Mouse (Mus musculus) hindbrain, embryonic 12.5 days (tissue): ENCODE measurements around the gene Zfp738. TPM values are rescaled to one million over a fixed set of nuclear protein-coding genes. Genes with fewer than 3 reads are reported as not detected.
A peak's percentile ranks its signal among the peaks of the same experiment; 100 is the strongest.
"Not testable (repeated sequence)": the region's sequence is repeated elsewhere in the genome, so short reads cannot be mapped to it uniquely, and the experiment has no call there.

ENCODE experiments used
- ATAC-seq: fragments of 200-750 bp; cut with Nextera tagmentation; 2 replicates; pipeline ENCODE4 v1.8.0; 2017; ENCODE audit warnings: moderate TSS enrichment; ENCODE audit not compliant: low FRiP score
- H3K27ac ChIP-seq: fragments of 300-500 bp; sonication (generic); 2 replicates; pipeline ENCODE4 v1.5.1; 2016; ENCODE audit warnings: mild to moderate bottlenecking
- H3K27me3 ChIP-seq: fragments of 300-500 bp; sonication (generic); 2 replicates; pipeline ENCODE4 v1.6.1; 2016; ENCODE audit warnings: mild to moderate bottlenecking
- H3K36me3 ChIP-seq: fragments of 300-500 bp; sonication (generic); 2 replicates; pipeline ENCODE4 v1.6.1; 2016; ENCODE audit warnings: mild to moderate bottlenecking
- H3K4me1 ChIP-seq: fragments of 300-500 bp; sonication (generic); 2 replicates; pipeline ENCODE4 v1.6.1; 2016
- H3K4me2 ChIP-seq: fragments of 300-500 bp; sonication (generic); replicated peaks from 2 replicates; pipeline ENCODE4 v1.6.1; 2016; ENCODE audit warnings: mild to moderate bottlenecking
- H3K4me3 ChIP-seq: fragments of 300-500 bp; sonication (generic); 2 replicates; pipeline ENCODE4 v1.5.1; 2016; ENCODE audit warnings: mild to moderate bottlenecking
- H3K9ac ChIP-seq: fragments of 300-500 bp; sonication (generic); 2 replicates; pipeline ENCODE4 v1.6.1; 2016; ENCODE audit warnings: mild to moderate bottlenecking, moderate library complexity
- H3K9me3 ChIP-seq: fragments of 300-500 bp; sonication (generic); replicated peaks from 2 replicates; pipeline ENCODE4 v1.6.1; 2016; ENCODE audit warnings: mild to moderate bottlenecking
- WGBS: fragments of 180-500 bp; shearing (Covaris S2); methylation state at CpG from one replicate; pipeline ENCODE4 v1.1.7; 2016; 5-methylcytosine and 5-hydroxymethylcytosine counted together
- polyA plus RNA-seq: library from polyadenylated mRNA; unstranded; fragments of >200 nt; fragmentation: Nextera tagmentation; extraction: Ambion mirVana; gene quantifications from 2 replicates; pipeline ENCODE4 v1.2.1, GENCODE M21; 2016

The Zfp738 gene
- 14.2 and 16.5 TPM in 2 replicates for polyA plus RNA-seq

DNA sequence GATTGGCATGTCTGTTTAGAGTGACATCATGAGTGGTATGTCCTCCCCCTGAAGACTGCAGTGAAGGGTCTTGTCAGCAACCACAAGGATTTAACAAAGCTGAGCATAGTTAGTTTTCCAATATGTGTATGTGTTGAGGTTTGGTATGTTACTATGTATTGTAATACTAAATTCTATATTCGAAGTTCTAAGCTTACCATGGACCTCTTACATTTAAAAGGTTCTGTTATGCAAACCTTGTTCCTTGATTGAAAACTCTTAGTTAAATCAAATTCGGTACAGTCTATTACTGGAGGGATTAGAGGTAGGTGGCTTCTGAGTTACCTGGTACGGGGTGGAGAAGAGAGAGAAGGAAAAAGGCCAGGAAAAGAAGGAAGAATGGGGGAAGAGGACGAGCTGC, at the start of gene Zfp738:
Gene Zfp738 (minus strand): TSS at position 101 of the 400 bp plus-strand sequence.
- Histone ChIP-seq H3K36me3 (no peaks in the 10 kb centered on the region), H3K9ac (no peak within 1 kb of the TSS), H3K4me3 (no peak within 1 kb of the TSS), H3K9me3 (no peaks in the 10 kb centered on the region), H3K27me3 (no peaks in the 10 kb centered on the region), H3K4me2 (no peak within 1 kb of the TSS), H3K4me1 (peaks cover 2% of the 10 kb centered on the region; the same call in 1 of the 2 replicates), H3K27ac (no peak within 1 kb of the TSS)
- ATAC-seq = no peak
- WGBS = 84% methylated on average over 4 of the region's 4 CpGs

DNA sequence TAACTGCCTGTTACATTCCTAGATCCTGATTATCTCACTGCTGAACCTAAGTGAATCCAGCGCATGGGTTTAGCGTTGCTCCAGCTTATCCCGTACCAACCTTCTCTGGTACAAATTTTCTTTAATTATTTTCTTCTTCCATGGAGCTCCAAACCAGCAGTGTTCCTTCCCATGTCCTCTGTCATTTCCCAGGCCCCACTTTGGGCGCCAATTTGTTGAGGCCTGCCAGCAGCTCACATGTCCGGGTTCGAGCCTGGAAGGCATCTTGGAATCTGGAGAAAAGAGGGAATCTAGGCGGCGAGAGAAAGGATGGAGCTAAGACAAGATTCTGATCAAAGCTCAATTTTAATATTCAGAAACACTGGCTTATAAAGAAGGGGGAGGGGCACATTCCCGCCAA, 47.5 kb upstream of the Zfp738 start:
- H3K4me3 ChIP-seq, H3K27me3 ChIP-seq, H3K9me3 ChIP-seq, H3K9ac ChIP-seq, H3K4me2 ChIP-seq, H3K4me1 ChIP-seq, ATAC-seq, H3K36me3 ChIP-seq, H3K27ac ChIP-seq: not testable (repeated sequence)
- WGBS = 94% methylated on average over 9 of the region's 9 CpGs

DNA sequence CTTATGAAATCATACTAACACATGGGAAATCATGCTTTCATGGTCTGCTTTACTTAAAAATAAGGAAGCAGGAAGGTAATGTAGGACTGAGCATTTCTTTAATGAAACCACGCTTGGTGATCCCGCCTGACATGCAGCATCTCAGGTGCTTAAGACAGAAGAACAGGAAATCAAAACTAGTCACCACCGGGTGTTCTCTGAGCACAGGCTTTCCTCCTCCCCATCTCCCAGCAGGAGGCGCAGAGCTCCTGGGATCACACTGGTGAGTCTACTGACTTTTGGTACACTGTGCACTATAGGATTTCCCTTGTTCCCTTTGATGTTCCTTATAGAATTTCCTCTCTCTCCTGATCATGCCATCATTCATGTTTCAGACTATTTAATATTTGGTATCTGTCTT, 42.6 kb upstream of the Zfp738 start:
- ATAC-seq = peak; percentile 57; the same call in 1 of the 2 replicates
- Histone ChIP-seq H3K4me2 (peak overlapping the region; percentile 65), H3K4me3 (peak overlapping the region; percentile 60), H3K9ac (peak overlapping the region; percentile 75)
- H3K27me3 ChIP-seq, H3K27ac ChIP-seq, H3K9me3 ChIP-seq, H3K4me1 ChIP-seq, H3K36me3 ChIP-seq: not testable (repeated sequence)
- 51% methylated on average over 4 of the region's 4 CpGs for WGBS

DNA sequence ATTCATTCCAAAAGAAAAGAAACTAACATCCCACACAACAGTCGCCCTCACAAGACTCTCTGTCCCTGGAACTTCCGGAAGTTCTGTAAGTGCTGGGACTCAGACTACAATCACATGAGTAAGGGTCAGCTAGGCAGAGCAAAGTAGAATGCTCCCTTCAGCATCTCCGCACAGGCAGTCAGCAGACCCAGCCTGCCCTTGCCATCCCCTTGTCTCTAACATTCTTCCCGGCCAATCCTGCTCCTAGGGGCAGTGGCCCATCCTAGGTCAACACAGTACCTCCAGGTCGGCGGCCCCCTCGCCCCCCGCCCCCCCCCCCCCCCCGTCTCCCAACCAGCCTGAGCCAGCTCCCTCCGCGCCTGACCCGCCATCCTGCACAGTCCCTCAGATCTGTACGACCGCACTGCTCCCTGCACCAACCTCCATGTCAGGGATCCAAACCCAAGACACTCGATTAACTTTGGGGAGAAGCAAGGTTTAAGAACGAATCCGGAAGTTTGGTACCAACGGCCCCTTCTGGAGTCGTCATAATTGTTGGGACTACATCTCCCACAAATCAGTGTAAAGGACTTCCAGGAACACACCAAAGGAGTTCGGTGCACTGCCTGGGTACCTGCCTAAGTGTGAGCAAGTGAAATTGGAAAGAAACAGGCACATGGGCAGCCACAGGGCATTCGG, 41.9 kb upstream of the Zfp738 start, which contains the start of gene Zfp65:
Gene Zfp65 (minus strand): TSS at position 533 of the 678 bp plus-strand sequence.
- Histone ChIP-seq H3K9ac (peak within 1 kb of the TSS; percentile 75), H3K27ac (no peak within 1 kb of the TSS), H3K36me3 (no peaks in the 10 kb centered on the region), H3K4me2 (peak within 1 kb of the TSS; percentile 65), H3K27me3 (no peaks in the 10 kb centered on the region), H3K4me3 (peak within 1 kb of the TSS; percentile 60), H3K4me1 (no peaks in the 10 kb centered on the region), H3K9me3 (no peaks in the 10 kb centered on the region)
- WGBS = 3% methylated on average over 16 of the region's 21 CpGs
- ATAC-seq = peak; percentile 80

DNA sequence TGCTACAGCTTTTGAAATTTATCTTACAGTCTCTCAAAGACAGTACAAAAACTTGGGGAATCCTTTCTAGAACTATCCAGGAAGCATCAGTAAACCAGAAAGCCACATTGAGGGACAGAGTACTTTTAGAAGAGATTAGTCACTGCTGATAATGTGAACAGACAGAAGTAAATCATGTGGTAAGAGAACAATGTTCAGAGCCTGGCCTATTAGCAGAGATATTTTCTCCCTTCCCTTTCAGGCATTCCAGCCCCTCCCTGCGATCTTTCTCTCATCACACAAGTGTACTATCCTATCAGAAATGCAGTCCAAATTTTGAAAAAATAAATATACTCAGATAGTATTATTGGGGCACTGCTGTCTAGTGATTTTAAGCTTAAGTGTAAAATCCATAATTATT, 41.2 kb upstream of the Zfp738 start:
- 86% methylated on average over 1 of the region's 1 CpGs for WGBS
- ATAC-seq = no peak
- Histone ChIP-seq H3K27me3 (no peaks in the 10 kb centered on the region), H3K4me2 (peak overlapping the region; percentile 65), H3K9me3 (no peaks in the 10 kb centered on the region), H3K9ac (no peak overlapping the region), H3K4me1 (peaks cover 2% of the 10 kb centered on the region), H3K27ac (no peak overlapping the region), H3K36me3 (no peaks in the 10 kb centered on the region), H3K4me3 (peak overlapping the region; percentile 60; the same call in 1 of the 2 replicates)

DNA sequence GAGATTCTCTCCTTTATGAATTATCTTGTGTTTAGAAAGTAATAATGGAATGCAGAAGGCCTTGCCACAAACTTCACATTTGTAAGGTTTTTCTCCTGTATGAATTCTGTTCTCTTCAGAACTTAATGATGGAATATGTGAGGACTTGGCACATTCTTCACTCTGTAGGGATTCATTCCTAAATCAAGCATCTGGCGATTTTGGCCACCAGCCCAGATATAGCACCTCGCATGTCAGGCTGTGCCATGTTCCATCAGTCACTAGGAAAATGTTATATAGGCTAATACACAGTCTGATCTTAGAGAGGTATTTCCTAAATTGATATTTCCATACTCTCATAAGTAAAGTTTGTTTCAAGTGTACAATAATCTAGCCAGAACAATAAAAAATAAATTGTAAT, 38.5 kb upstream of the Zfp738 start:
- H3K36me3 ChIP-seq, H3K9me3 ChIP-seq, ATAC-seq, H3K9ac ChIP-seq, H3K4me3 ChIP-seq, H3K27ac ChIP-seq, H3K27me3 ChIP-seq, H3K4me2 ChIP-seq, H3K4me1 ChIP-seq: not testable (repeated sequence)
- 82% methylated on average over 2 of the region's 2 CpGs for WGBS

DNA sequence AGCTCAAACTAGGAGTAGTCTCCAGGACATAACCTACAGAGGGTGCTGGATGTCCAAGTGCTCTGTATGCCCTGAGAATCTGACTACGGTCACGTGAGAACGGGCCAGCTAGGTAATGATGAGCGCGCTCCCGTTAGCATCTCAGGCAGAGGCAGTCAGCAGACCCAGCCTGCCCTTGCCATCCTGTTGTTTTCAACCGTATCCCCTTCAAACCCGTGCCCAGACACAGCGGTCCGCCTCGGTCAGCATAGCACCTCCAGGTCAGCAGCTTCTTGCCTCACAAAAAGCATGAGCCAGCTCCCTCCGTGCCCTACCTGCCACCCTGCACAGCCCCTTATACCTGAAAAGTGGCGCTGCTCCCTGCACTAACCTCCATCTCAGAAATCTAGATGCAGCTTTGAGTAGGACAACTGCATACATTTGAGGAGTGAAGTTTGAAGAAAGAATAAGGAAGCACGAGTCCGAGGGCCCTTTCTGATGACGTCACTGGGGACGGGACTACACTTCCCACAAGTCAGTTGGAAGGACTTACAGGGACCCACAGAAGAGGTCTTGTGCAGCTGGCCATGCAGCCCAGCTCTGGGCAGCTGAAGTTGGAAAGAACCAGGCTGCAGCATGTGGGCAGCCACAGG, 37.1 kb upstream of the Zfp738 start:
- Histone ChIP-seq H3K9me3 (no peaks in the 10 kb centered on the region), H3K4me3 (peak overlapping the region; percentile 69), H3K9ac (peak overlapping the region; percentile 80), H3K27me3 (no peaks in the 10 kb centered on the region), H3K27ac (no peak overlapping the region), H3K4me2 (peak overlapping the region; percentile 62), H3K4me1 (peaks cover 5% of the 10 kb centered on the region), H3K36me3 (no peaks in the 10 kb centered on the region)
- 1% methylated on average over 17 of the region's 17 CpGs for WGBS
- ATAC-seq = peak; percentile 96

DNA sequence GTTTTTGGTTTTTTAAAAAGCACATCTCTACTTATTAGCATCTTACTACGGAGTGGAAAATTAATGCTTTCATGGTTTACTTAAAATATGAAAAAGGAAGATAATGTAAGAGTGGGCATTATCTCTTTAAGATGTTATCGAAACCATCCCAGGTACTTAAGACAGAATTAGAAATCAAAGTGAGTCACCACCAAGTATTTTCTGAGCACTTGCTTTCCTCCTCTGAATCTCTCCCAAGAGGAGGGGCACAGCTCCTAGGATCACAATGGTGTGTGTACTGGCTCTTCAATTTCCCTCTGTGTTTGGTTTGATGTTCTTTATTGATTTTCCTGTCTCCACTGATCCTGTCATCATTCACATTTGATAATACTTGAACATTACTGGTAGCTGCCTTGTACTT, 3.0 kb downstream of the Zfp738 start:
- peak overlapping the region; percentile 71 for H3K4me3 ChIP-seq
- H3K9ac ChIP-seq, H3K27me3 ChIP-seq, H3K36me3 ChIP-seq, H3K27ac ChIP-seq, H3K9me3 ChIP-seq, H3K4me1 ChIP-seq: not testable (repeated sequence)
- H3K4me2 ChIP-seq = peak overlapping the region; percentile 77
- WGBS = 79% methylated on average over 2 of the region's 2 CpGs
- peak; percentile 20; the same call in 1 of the 2 replicates for ATAC-seq

DNA sequence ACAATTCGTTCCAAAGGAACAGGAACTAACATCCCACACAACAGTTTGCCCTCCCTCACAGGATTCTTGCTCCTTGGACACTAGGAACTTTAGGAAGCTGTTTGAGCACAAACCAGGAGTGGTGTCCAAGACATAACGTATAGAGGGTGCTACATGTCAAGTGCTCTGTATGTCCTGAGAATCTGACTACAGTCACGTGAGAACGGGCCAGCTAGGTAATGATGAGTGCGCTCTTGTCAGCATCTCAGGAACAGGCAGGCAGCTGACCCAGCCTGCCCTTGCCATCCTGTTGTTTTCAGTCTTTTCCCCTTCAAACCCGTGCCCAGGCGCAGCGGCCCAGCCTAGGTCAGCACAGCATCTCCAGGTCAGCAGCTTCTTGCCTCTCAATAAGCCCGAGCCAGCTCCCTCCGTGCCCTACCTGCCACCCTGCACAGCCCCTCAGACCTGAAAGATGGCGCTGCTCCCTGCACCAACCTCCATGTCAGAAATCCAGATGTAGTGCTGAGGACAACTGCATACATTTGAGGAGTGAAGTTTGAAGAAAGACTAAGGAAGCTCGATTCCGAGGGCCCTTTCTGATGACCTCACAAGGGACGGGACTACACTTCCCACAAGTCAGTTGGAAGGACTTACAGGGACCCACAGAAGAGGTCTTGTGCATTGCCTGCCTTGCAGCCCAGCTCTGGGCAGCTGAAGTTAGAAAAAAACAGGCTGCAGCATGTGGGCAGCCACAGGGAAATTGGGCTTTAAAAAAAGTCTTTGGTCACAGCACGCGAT, 3.7 kb downstream of the Zfp738 start:
- H3K4me1 ChIP-seq, H3K27me3 ChIP-seq, H3K36me3 ChIP-seq, H3K27ac ChIP-seq, H3K9me3 ChIP-seq: not testable (repeated sequence)
- Histone ChIP-seq H3K9ac (peak overlapping the region; percentile 76), H3K4me3 (peak overlapping the region; percentile 71), H3K4me2 (peak overlapping the region; percentile 77)
- 15% methylated on average over 16 of the region's 16 CpGs for WGBS
- ATAC-seq = peak; percentile 100

DNA sequence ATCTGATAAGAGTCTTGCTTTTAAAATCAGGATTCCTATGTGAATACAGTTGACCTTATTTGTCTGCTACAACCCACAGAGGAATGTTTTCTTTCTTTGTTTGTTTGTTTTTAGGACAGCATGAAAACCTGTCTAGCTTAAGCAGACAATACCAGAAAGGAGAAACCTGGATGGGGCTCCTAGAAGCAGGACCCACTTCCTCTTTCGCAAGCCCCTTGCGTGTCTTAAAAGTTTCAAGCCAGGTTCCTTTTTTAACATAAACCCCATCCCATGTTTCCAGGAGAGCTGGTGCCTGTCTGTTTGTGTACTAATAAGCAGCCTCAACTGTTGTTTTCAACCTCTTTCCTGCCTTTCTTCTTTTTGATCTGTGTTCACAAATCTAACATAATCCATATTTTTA, 12.0 kb downstream of the Zfp738 start:
- no peak overlapping the region for H3K4me3 ChIP-seq
- no peaks in the 10 kb centered on the region for H3K4me1 ChIP-seq
- no peak overlapping the region for H3K9ac ChIP-seq
- WGBS = 96% methylated on average over 2 of the region's 2 CpGs
- no peaks in the 10 kb centered on the region for H3K27me3 ChIP-seq
- peaks cover 5% of the 10 kb centered on the region for H3K36me3 ChIP-seq
- H3K27ac ChIP-seq = no peak overlapping the region
- no peak for ATAC-seq
- H3K4me2 ChIP-seq = no peak overlapping the region
- H3K9me3 ChIP-seq = no peaks in the 10 kb centered on the region

DNA sequence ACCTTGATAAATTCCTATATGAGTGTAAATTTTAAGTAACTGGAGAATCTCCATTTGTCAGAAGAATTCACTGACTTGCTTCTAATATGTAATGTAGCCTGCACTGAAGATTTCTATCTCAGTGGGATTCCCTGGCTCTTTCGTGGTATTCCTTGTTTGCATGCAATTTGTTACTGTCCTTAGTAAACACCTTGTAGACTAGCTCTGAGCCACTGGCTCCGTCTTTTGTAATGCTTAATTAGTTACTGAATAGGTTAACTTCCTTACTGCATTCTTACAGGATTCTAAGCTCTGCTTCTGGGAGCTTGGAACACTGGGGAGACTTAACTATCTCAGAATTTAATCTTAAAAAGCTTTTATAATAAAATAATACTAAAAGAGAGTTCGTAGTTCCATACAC, 34.4 kb downstream of the Zfp738 start:
- ATAC-seq = no peak
- no peak overlapping the region for H3K27ac ChIP-seq
- no peak overlapping the region for H3K4me3 ChIP-seq
- no peaks in the 10 kb centered on the region for H3K27me3 ChIP-seq
- WGBS = 42% methylated on average over 3 of the region's 3 CpGs
- H3K9ac ChIP-seq = no peak overlapping the region
- H3K9me3 ChIP-seq = no peaks in the 10 kb centered on the region
- H3K36me3 ChIP-seq = no peaks in the 10 kb centered on the region
- H3K4me2 ChIP-seq = no peak overlapping the region
- no peaks in the 10 kb centered on the region for H3K4me1 ChIP-seq

DNA sequence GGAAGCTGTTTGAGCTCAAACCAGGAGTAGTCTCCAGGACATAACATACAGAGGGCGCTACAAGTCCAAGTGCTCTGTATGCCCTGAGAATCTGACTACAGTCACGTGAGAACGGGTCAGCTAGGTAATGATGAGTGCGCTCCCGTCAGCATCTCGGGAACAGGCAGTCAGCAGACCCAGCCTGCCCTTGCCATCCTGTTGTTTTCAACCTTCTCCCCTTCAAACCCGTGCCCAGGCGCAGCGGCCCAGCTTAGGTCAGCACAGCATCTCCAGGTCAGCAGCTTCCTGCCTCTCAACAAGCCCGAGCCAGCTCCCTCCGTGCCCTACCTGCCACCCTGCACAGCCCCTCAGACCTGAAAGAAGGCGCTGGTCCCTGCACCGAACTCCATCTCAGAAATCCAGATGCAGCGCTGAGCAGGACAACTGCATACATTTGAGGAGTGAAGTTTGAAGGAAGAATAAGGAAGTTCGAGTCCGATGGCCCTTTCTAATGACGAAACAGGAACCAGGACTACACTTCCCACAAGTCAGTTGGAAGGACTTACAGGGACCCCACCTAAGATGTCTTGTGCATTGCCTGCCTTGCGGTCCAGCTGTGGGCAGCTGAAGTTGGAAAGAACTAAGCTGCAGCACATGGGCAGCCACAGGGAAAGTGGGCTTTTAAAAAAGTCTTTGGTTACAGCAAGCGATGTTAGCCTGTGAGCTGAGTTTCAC, 49.4 kb downstream of the Zfp738 start, which contains the start of the genes Gm49345 and Zfp729a:
Gene Gm49345 (minus strand): TSS at position 476 of the 714 bp plus-strand sequence.
Gene Zfp729a (minus strand): TSS at position 498 of the 714 bp plus-strand sequence.
- no peaks in the 10 kb centered on the region for H3K36me3 ChIP-seq
- WGBS = under 1% methylated on average over 19 of the region's 19 CpGs
- peaks cover 2% of the 10 kb centered on the region; the same call in 1 of the 2 replicates for H3K4me1 ChIP-seq
- H3K9ac ChIP-seq = peak within 1 kb of the TSS; percentile 75
- peak within 1 kb of the TSS; percentile 57; the same call in 1 of the 2 replicates for H3K27ac ChIP-seq
- peak; percentile 99 for ATAC-seq
- H3K4me2 ChIP-seq = peak within 1 kb of the TSS; percentile 49
- no peaks in the 10 kb centered on the region for H3K27me3 ChIP-seq
- peak within 1 kb of the TSS; percentile 79 for H3K4me3 ChIP-seq
- no peaks in the 10 kb centered on the region for H3K9me3 ChIP-seq
